Mouse (Mus musculus) neural tube, postnatal 0 days (tissue): Measurements from ENCODE around the gene Gas1. TPM values are rescaled to one million over a fixed set of nuclear protein-coding genes. Genes with fewer than 3 reads are reported as not detected.

Source experiments
- polyA plus RNA-seq: library from polyadenylated mRNA; unstranded; fragments of >200 nt; fragmentation: Nextera tagmentation; extraction: Ambion mirVana; gene quantifications from 2 replicates; pipeline ENCODE4 v1.2.1, GENCODE M21; 2015

Gene Gas1
- 15.6 and 23.4 TPM in 2 replicates for polyA plus RNA-seq

GRCm38 (mm10) chr13:60177106-60177796, at the start of gene Gas1:
Gene Gas1, minus strand, starts transcription at chr13:60177365.

